Mouse (Mus musculus) right cerebral cortex, postnatal 36 days (tissue): ENCODE results near the gene Ppox.

Experiments used
- DNase-seq, 2 experiments: peaks; one replicate each; pipeline ENCODE4 v3.0.0; 2022; ENCODE audit warnings: low spot score in 2 of 2, mixed read lengths in 1 of 2

The Ppox gene

GRCm38 (mm10) chr1:171285096-171285892, 4.3 kb upstream of the Ppox start:
- peak in 1 of 2 experiments; percentile 1 for DNase-seq

GRCm38 (mm10) chr1:171284491-171284890, 3.5 kb upstream of the Ppox start:
- peak in 1 of 2 experiments; percentile 2 for DNase-seq

- peak in 1 of 2 experiments; percentile 1 for DNase-seq
Observed at GRCm38 (mm10) chr1:171283188-171284160, 2.5 kb upstream of the Ppox start.

GRCm38 (mm10) chr1:171282086-171282805, 1.3 kb upstream of the Ppox start:
- peak in 1 of 2 experiments; percentile 0 for DNase-seq

GRCm38 (mm10) chr1:171281528-171281923, 540 bp upstream of the Ppox start:
- DNase-seq = peak; percentile 48 to 63

GRCm38 (mm10) chr1:171280250-171280915, 603 bp downstream of the Ppox start:
- peak in 1 of 2 experiments; percentile 2 for DNase-seq

GRCm38 (mm10) chr1:171279721-171280120, 1.3 kb downstream of the Ppox start:
- DNase-seq = no peak

- DNase-seq = no peak
Observed at GRCm38 (mm10) chr1:171279012-171279705, 1.8 kb downstream of the Ppox start.

- no peak for DNase-seq
Observed at GRCm38 (mm10) chr1:171278436-171278835, 2.5 kb downstream of the Ppox start.

- DNase-seq = no peak
Observed at GRCm38 (mm10) chr1:171277736-171278135, 3.2 kb downstream of the Ppox start.

GRCm38 (mm10) chr1:171276110-171276748, 4.8 kb downstream of the Ppox start:
- no peak for DNase-seq

GRCm38 (mm10) chr1:171275144-171275734, 5.7 kb downstream of the Ppox start:
- DNase-seq = no peak

GRCm38 (mm10) chr1:171274171-171274570, 6.8 kb downstream of the Ppox start:
- no peak for DNase-seq

GRCm38 (mm10) chr1:171272086-171272485, 8.9 kb downstream of the Ppox start:
- no peak for DNase-seq

GRCm38 (mm10) chr1:171271622-171272021, 9.4 kb downstream of the Ppox start:
- no peak for DNase-seq

GRCm38 (mm10) chr1:171271196-171271595, 9.8 kb downstream of the Ppox start:
- DNase-seq = no peak

GRCm38 (mm10) chr1:171270573-171270900, 10.4 kb downstream of the Ppox start:
- no peak for DNase-seq

GRCm38 (mm10) chr1:171269848-171270572, 11.0 kb downstream of the Ppox start, which contains the start of gene B4galt3:
TSS of gene B4galt3 (plus strand) at chr1:171270328.
- peak; percentile 91 to 93 for DNase-seq

- no peak for DNase-seq
Observed at GRCm38 (mm10) chr1:171268341-171268740, 12.6 kb downstream of the Ppox start.
